8 mouse cellular contexts compared by ENCODE assay signal in genomic region chr9:40227874-40228789, GRCm38 (mm10). TPM values are rescaled to one million over a fixed set of nuclear protein-coding genes. Genes with fewer than 3 reads are reported as not detected.
DNase-seq lines count a peak whose midpoint lies in the region; ATAC-seq and TF ChIP-seq lines count a peak whose summit lies in the region.
"Had no signal": no experiment of that assay in that cellular context is flagged by ENCODE, and none has a peak within 500 bp of the region (broad histone marks: within the 10 kb centered on the region; RNA-seq: fewer than 3 reads in every experiment).

No protein-coding gene starts in this region.

- H3K4me2 ChIP-seq in forebrain, embryonic 11.5 days (ENCODE audit: low read depth, low read length, severe bottlenecking): no peak overlapping the region
- H3K4me2 ChIP-seq in intestine, embryonic 15.5 days (replicated peaks): no peak overlapping the region
- no peak overlapping the region for H3K4me2 ChIP-seq in lung, postnatal 0 days (replicated peaks; ENCODE audit: low read depth, low read length)

- peak; percentile 82 for ATAC-seq in forebrain, embryonic 11.5 days (replicated peaks; ENCODE audit: low FRiP score)
- ATAC-seq in intestine, embryonic 15.5 days: peak; percentile 82
- no peak for ATAC-seq in lung, postnatal 0 days

- no peaks in the 10 kb centered on the region for H3K27me3 ChIP-seq in forebrain, embryonic 11.5 days (ENCODE audit: control insufficient read depth, insufficient read depth, low read length)
- no peaks in the 10 kb centered on the region for H3K27me3 ChIP-seq in intestine, embryonic 15.5 days (replicated peaks)
- H3K27me3 ChIP-seq in lung, postnatal 0 days (replicated peaks; ENCODE audit: insufficient read depth, low read length): no peaks in the 10 kb centered on the region

- H3K4me1 ChIP-seq in forebrain, embryonic 11.5 days (replicated peaks; ENCODE audit: control insufficient read depth, insufficient read depth, low read length): no peaks in the 10 kb centered on the region
- no peaks in the 10 kb centered on the region for H3K4me1 ChIP-seq in intestine, embryonic 15.5 days (replicated peaks)
- H3K4me1 ChIP-seq in lung, postnatal 0 days (ENCODE audit: insufficient read depth, low read depth, low read length): no peaks in the 10 kb centered on the region

- no peak overlapping the region for H3K9ac ChIP-seq in forebrain, embryonic 11.5 days (ENCODE audit: low read length)
- H3K9ac ChIP-seq in intestine, embryonic 15.5 days: no peak overlapping the region
- H3K9ac ChIP-seq in lung, postnatal 0 days (replicated peaks; ENCODE audit: low read depth): no peak overlapping the region

- TF ChIP-seq EP300 in lung, postnatal 0 days (IDR thresholded peaks at IDR 0.05): no peak

- no peak overlapping the region for H3K4me3 ChIP-seq in forebrain, embryonic 11.5 days (ENCODE audit: low read depth, low read length)
- H3K4me3 ChIP-seq in intestine, embryonic 15.5 days (replicated peaks): no peak overlapping the region
- H3K4me3 ChIP-seq in lung, postnatal 0 days (ENCODE audit: low read depth, low read length): no peak overlapping the region

- H3K27ac ChIP-seq in forebrain, embryonic 11.5 days (ENCODE audit: low read depth, low read length): no peak overlapping the region
- no peak overlapping the region for H3K27ac ChIP-seq in intestine, embryonic 15.5 days
- no peak overlapping the region for H3K27ac ChIP-seq in lung, postnatal 0 days (ENCODE audit: low read length)

- TF ChIP-seq CTCF in lung, postnatal 0 days (IDR thresholded peaks at IDR 0.05): peak; percentile 89

- WGBS in forebrain, embryonic 11.5 days: 76% methylated on average over 10 of the region's 10 CpGs
- WGBS in intestine, embryonic 15.5 days: 73% methylated on average over 10 of the region's 10 CpGs
- WGBS in lung, postnatal 0 days: 57% methylated on average over 10 of the region's 10 CpGs

- peak; percentile 44 for DNase-seq in urinary bladder, postnatal 14 days (ENCODE audit: low spot score)
- no peak for DNase-seq in urinary bladder, postnatal 10 days (ENCODE audit: low spot score)
- peak; percentile 69 for DNase-seq in brain, embryonic 18.5 days (ENCODE audit: low read depth, low spot score)
- peak; percentile 63 for DNase-seq in forebrain, embryonic 11.5 days (ENCODE audit: low spot score)
- DNase-seq in lung, postnatal 0 days (ENCODE audit: low spot score): peak; percentile 69
- DNase-seq in retina, postnatal 7 days (ENCODE audit: low read depth, low spot score): peak; percentile 74

- H3K9me3 ChIP-seq in forebrain, embryonic 11.5 days (ENCODE audit: control insufficient read depth, low read length): no peaks in the 10 kb centered on the region
- no peaks in the 10 kb centered on the region for H3K9me3 ChIP-seq in intestine, embryonic 15.5 days
- H3K9me3 ChIP-seq in lung, postnatal 0 days (ENCODE audit: low read length): no peaks in the 10 kb centered on the region

- no peaks in the 10 kb centered on the region for H3K36me3 ChIP-seq in forebrain, embryonic 11.5 days (ENCODE audit: control insufficient read depth, insufficient read depth, low read length)
- H3K36me3 ChIP-seq in intestine, embryonic 15.5 days: no peaks in the 10 kb centered on the region
- no peaks in the 10 kb centered on the region for H3K36me3 ChIP-seq in lung, postnatal 0 days (ENCODE audit: insufficient read depth, low read length)

RNA-seq across cellular contexts. Expression of gene Zfp202, which starts 36.0 kb away (rescaled TPM):
- 8.1 and 9.0 TPM in 2 replicates for polyA plus RNA-seq in forebrain, embryonic 11.5 days (2014; fragmentation: Nextera tagmentation; extraction: Ambion mirVana)
- polyA plus RNA-seq in intestine, embryonic 15.5 days (2015; fragmentation: Nextera tagmentation; extraction: Ambion mirVana): 4.1 TPM in 2 replicates
- 1.3 and 1.7 TPM in 2 replicates for polyA plus RNA-seq in lung, postnatal 0 days (2015; fragmentation: Nextera tagmentation; extraction: Ambion mirVana)

RNA-seq across cellular contexts. Expression of gene Scn3b, which starts 40.9 kb away (rescaled TPM):
- 9.7 and 10.9 TPM in 2 replicates for polyA plus RNA-seq in forebrain, embryonic 11.5 days (2014; fragmentation: Nextera tagmentation; extraction: Ambion mirVana)
- polyA plus RNA-seq in intestine, embryonic 15.5 days (2015; fragmentation: Nextera tagmentation; extraction: Ambion mirVana): 4.5 and 6.2 TPM in 2 replicates
- polyA plus RNA-seq in lung, postnatal 0 days (2015; fragmentation: Nextera tagmentation; extraction: Ambion mirVana): 37.6 and 46.9 TPM in 2 replicates

RNA-seq across cellular contexts. Expression of gene Olfr986, which starts 47.4 kb away (rescaled TPM):
- not detected in 2 replicates for polyA plus RNA-seq in forebrain, embryonic 11.5 days (2014; fragmentation: Nextera tagmentation; extraction: Ambion mirVana)
- polyA plus RNA-seq in intestine, embryonic 15.5 days (2015; fragmentation: Nextera tagmentation; extraction: Ambion mirVana): not detected in 2 replicates
- polyA plus RNA-seq in lung, postnatal 0 days (2015; fragmentation: Nextera tagmentation; extraction: Ambion mirVana): not detected in 2 replicates
- polyA plus RNA-seq: gonadal fat pad, adult 2 months had no signal
